Mouse (Mus musculus): ENCODE measurements around the gene Wdr76.
"Not testable (repeated sequence)": the region's sequence is repeated elsewhere in the genome, so short reads cannot be mapped to it uniquely, and the experiment has no call there.

Wdr76 gene

GRCm38 (mm10) chr2:121505942-121506882, at the start of gene Wdr76, which contains the start of gene Mfap1a:
TSS of gene Wdr76 (plus strand) at chr2:121506723.
TSS of gene Mfap1a (minus strand) at chr2:121506665.
- DNase-seq (ENCODE audit: extremely low spot score, low read depth, low spot score), result peak; percentile 79

DNA sequence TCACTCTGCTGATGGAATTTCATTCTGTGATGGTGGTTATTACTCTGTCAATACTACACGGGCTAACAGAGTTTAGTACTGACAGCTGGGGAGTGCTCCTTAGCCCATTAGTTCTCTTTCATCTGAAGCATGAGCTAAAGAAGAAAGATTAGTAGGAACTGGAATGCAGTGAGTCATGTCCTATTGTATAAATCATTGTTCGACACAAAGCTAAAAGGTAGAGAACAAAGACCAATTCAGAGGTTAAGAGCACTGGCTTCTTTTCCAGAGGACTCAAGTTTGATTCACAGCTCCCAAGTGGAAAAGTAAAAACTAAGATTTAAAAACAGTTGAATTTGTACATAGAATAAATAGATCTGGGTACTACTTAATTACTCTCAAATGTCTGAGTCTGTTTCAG, 46.5 kb upstream of the Wdr76 start:
- DNase-seq (ENCODE audit: extremely low spot score, low read depth, low spot score), result no peak

DNA sequence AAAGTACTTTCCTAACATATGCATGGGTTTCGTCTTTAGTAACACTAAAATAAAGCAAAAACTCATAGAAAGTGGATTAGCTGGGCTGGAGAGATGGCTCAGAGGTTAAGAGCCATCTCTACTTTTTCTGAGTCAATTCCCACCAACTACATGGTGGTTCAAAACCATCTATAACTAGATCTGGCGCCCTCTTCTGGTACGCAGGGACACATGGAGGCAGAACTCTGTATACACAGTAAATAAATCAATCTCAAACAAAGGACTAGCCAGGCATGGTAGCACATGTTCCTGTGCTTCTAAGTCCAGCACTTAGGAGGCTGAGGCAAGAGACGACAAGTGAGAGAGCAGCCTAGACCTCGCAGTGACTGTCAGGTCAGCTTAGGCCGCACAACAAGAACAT, 37.5 kb upstream of the Wdr76 start:
- DNase-seq (ENCODE audit: extremely low spot score, low read depth, low spot score), result not testable (repeated sequence)

GRCm38 (mm10) chr2:121472783-121473182, 33.7 kb upstream of the Wdr76 start:
- DNase-seq (ENCODE audit: extremely low spot score, low read depth, low spot score), result not testable (repeated sequence)

- peak; percentile 73 for DNase-seq (ENCODE audit: extremely low spot score, low read depth, low spot score)
These were observed 33.0 kb upstream of the Wdr76 start, which contains the start of gene Mfap1b for GRCm38 (mm10) chr2:121473301-121474179. TSS of gene Mfap1b (minus strand) at chr2:121474067.

- no peak for DNase-seq (ENCODE audit: extremely low spot score, low read depth, low spot score)
These were observed 32.4 kb upstream of the Wdr76 start for GRCm38 (mm10) chr2:121474180-121474535.

GRCm38 (mm10) chr2:121475306-121475705, 31.2 kb upstream of the Wdr76 start:
- not testable (repeated sequence) for DNase-seq (ENCODE audit: extremely low spot score, low read depth, low spot score)

- no peak for DNase-seq (ENCODE audit: extremely low spot score, low read depth, low spot score)
These were observed 28.8 kb upstream of the Wdr76 start for GRCm38 (mm10) chr2:121477491-121478266.

DNA sequence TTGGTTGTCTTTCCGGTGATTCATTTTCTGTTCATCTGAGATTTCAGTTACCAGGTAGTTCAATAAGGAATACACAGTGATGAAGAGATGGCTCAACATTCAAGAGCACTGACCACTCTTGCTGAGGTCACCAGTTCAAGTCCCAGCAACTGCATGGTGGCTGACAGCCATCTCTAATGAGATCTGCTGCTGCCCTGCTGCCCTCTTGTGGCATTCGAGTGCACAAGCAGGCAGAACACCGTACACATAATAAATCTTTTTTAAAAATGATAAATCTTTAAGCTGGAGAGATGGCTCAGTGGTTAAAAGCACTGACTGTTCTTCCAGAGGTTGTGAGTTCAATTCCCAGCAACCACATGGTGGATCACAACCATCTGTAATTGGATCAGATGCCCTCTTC, 26.0 kb upstream of the Wdr76 start:
- DNase-seq (ENCODE audit: extremely low spot score, low read depth, low spot score), result no peak

- DNase-seq (ENCODE audit: extremely low spot score, low read depth, low spot score), result not testable (repeated sequence)
These were observed 25.6 kb upstream of the Wdr76 start for GRCm38 (mm10) chr2:121480916-121481315.

DNA sequence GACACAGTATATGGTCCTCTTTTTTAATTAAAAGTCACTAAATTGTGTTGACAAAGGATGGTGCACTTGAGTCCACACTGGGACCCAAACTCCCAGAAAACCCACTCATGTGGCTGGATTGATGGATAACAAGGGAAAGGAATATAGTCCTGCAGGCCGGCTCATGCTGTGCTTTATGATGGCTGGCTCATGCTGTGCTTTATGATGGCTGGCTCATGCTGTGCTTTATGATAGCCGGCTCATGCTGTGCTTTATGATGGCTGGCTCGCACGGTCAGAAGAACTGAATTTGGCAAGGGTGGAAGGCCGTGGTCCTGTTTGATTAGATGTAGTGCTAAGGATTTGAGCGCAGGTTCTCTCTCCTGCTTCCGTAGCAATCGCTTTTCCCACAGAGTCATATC, 22.9 kb upstream of the Wdr76 start:
- no peak for DNase-seq (ENCODE audit: extremely low spot score, low read depth, low spot score)

DNA sequence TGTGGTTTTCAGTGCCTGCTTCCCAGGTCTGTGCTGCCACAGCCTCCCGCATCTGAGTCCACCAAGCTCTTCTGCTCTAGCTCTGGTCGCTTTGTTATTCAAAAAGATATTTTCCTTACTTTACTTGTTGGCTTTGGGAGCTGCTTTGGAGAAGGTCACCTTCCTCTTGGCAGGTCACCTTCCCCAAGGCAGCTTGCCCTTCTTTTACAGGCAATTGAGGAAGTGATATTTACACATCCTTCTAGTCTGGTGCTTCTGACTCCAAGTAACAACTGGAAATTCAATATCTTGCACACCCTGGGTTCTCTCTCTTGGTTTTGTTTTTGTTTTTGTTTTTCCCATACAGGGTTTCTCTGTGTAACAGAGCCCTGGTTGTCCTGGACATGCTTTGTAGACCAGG, 22.1 kb upstream of the Wdr76 start:
- DNase-seq (ENCODE audit: extremely low spot score, low read depth, low spot score), result not testable (repeated sequence)

DNA sequence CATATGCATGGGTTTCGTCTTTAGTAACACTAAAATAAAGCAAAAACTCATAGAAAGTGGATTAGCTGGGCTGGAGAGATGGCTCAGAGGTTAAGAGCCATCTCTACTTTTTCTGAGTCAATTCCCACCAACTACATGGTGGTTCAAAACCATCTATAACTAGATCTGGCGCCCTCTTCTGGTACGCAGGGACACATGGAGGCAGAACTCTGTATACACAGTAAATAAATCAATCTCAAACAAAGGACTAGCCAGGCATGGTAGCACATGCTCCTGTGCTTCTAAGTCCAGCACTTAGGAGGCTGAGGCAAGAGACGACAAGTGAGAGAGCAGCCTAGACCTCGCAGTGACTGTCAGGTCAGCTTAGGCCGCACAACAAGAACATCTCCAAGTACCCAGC, 5.0 kb upstream of the Wdr76 start:
- DNase-seq (ENCODE audit: extremely low spot score, low read depth, low spot score), result not testable (repeated sequence)

DNA sequence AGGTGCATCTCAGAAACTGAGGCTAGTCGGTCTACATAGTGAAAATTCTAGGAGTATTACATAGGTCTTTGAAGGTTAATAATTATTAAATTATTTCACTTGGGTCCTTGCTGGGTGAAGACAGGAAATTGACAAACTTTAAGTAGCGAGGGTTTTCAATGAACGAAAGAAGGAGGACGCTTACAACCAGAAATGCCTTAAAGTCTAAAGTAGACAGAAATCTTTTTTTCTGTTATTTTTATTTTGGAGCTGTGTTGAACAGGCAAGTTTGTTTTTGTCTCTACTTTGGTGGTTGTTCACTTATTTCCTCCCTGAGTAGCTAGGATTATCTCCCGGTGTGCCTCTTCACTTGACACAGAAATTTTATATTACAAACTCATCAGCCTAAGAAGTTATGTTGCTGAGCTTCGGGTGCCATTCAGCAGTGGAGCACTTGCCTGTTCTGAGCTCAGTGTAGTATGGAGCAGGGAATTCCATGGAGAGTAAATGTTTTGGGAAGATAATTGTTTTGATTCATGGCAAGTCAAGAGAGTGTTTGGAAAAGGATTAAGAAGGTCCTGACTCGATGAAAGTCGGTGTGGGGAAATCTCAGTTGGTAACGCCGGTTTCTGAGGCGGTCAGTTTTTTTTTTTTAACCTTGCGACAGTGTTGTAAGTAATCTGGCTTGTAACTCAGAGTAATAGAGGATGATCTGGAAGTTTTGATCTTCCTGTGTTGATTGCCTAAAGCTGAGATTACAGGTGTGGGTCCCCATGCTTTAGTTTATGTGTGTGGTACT, 839 bp downstream of the Wdr76 start:
- DNase-seq (ENCODE audit: extremely low spot score, low read depth, low spot score), result no peak

GRCm38 (mm10) chr2:121507951-121508330, 1.4 kb downstream of the Wdr76 start:
- DNase-seq (ENCODE audit: extremely low spot score, low read depth, low spot score), result no peak

DNA sequence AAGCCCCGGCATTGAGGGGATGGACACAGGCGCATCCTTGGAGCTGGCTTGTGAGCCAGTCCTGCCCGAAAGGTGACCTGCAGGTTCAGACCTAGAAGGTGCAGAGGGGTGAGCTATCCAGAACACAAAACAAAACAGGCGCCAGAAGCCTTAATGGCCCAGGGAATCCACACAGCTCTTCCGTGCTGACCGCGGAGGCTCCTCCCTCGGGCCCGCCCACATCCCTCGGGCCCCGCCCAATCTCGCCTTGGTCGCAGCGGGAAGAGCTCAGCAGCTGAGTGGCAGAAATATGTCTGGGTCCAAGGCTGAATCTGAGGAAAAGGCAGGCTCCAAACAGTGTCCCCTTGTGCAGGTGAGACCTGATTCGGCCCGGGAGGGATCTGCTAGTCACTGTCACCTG, 3.1 kb downstream of the Wdr76 start:
- no peak for DNase-seq (ENCODE audit: extremely low spot score, low read depth, low spot score)

- DNase-seq (ENCODE audit: extremely low spot score, low read depth, low spot score), result no peak
These were observed 4.9 kb downstream of the Wdr76 start for GRCm38 (mm10) chr2:121511401-121511800.

DNA sequence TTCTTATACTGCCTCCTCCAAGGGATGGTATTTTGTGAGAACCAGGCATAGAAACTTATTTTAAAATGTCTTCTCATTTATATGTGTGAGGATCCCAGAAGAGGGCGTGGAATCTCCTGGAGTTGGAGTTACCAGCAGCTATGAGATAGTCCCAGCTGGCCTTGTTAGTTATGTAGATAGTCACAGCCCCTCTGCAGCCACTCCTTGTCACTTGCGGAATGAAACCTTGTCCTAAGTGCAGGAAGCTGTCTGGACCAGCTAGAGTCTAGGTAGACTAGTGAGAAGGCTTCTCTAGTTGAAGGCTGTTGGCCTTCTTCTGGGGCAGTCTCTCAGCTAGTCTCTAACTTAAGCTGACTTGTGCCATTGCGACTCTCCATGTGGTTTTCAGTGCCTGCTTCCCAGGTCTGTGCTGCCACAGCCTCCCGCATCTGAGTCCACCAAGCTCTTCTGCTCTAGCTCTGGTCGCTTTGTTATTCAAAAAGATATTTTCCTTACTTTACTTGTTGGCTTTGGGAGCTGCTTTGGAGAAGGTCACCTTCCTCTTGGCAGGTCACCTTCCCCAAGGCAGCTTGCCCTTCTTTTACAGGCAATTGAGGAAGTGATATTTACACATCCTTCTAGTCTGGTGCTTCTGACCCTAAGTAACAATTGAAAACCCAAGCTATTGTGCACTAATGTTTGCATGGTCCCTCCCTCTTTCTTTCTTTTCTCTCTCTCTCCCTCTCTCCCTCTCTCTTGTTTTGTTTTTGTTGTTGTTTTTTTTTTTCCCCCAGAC, 6.7 kb downstream of the Wdr76 start:
- DNase-seq (ENCODE audit: extremely low spot score, low read depth, low spot score), result not testable (repeated sequence)

DNA sequence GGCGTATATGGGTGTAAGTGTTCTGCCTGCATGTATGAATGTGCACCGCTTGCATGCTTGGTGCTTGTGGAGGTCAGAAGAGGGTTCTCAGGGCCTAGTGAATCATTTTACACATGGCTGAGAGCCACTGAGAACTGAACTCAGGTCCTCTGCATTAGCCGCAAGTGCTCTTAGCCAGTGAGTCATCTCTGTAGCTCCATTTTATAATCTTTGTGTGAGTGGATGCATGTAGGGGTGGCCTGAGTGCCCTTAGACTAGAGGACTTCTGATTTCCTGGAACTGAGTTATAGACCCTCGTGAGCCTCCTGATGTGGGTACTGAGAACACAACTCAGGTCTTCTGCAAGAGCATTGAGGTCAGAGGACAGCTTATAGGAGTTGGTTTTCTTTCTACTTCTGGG, 7.7 kb downstream of the Wdr76 start:
- DNase-seq (ENCODE audit: extremely low spot score, low read depth, low spot score), result no peak
